9 mouse cellular contexts compared by ENCODE assay signal in genomic region chr7:126248641-126249141, GRCm38 (mm10). TPM values are rescaled to one million over a fixed set of nuclear protein-coding genes. Genes with fewer than 3 reads are reported as not detected.
DNase-seq lines count a peak whose midpoint lies in the region; ATAC-seq lines count a peak whose summit lies in the region.
"Had no signal": no experiment of that assay in that cellular context is flagged by ENCODE, and none has a peak within 500 bp of the region (broad histone marks: within the 10 kb centered on the region; RNA-seq: fewer than 3 reads in every experiment).

No protein-coding gene starts in this region.

- H3K9ac ChIP-seq in kidney, embryonic 15.5 days: no peak overlapping the region
- H3K9ac ChIP-seq in embryonic facial prominence, embryonic 15.5 days: no peak overlapping the region
- H3K9ac ChIP-seq in heart, embryonic 16.5 days (ENCODE audit: low read length): peak overlapping the region; percentile 65
- H3K9ac ChIP-seq in neural tube, embryonic 12.5 days: no peak overlapping the region

- H3K27ac ChIP-seq in kidney, embryonic 15.5 days: no peak overlapping the region
- H3K27ac ChIP-seq in embryonic facial prominence, embryonic 15.5 days (replicated peaks): no peak overlapping the region
- peak overlapping the region; percentile 28 for H3K27ac ChIP-seq in heart, embryonic 16.5 days (ENCODE audit: low read length)
- H3K27ac ChIP-seq in neural tube, embryonic 12.5 days: no peak overlapping the region

- ATAC-seq in kidney, embryonic 15.5 days (replicated peaks; ENCODE audit: low FRiP score): no peak
- ATAC-seq in embryonic facial prominence, embryonic 15.5 days (ENCODE audit: insufficient number of reproducible peaks, low FRiP score, low TSS enrichment, low read depth): no peak
- peak; percentile 34 for ATAC-seq in heart, embryonic 16.5 days (replicated peaks; ENCODE audit: extremely low read depth, insufficient read depth, low FRiP score)
- ATAC-seq in neural tube, embryonic 12.5 days (ENCODE audit: low FRiP score, low read depth): no peak
- ATAC-seq: inflammation-experienced regulatory T-cells, adult 6 months had no signal

- WGBS in kidney, embryonic 15.5 days: 46% methylated on average over 17 of the region's 17 CpGs
- 48% methylated on average over 17 of the region's 17 CpGs for WGBS in embryonic facial prominence, embryonic 15.5 days
- 25% methylated on average over 17 of the region's 17 CpGs for WGBS in heart, embryonic 16.5 days
- WGBS in neural tube, embryonic 12.5 days: 44% methylated on average over 17 of the region's 17 CpGs

- no peak overlapping the region for H3K4me3 ChIP-seq in kidney, embryonic 15.5 days (replicated peaks)
- peak overlapping the region; percentile 13; the same call in 1 of the 2 replicates for H3K4me3 ChIP-seq in embryonic facial prominence, embryonic 15.5 days (replicated peaks)
- peak overlapping the region; percentile 54 for H3K4me3 ChIP-seq in heart, embryonic 16.5 days (ENCODE audit: low read length)
- H3K4me3 ChIP-seq in neural tube, embryonic 12.5 days: no peak overlapping the region

- peaks cover 13% of the 10 kb centered on the region; the same call in 1 of the 2 replicates for H3K27me3 ChIP-seq in kidney, embryonic 15.5 days
- peaks cover 15% of the 10 kb centered on the region for H3K27me3 ChIP-seq in embryonic facial prominence, embryonic 15.5 days
- no peaks in the 10 kb centered on the region for H3K27me3 ChIP-seq in heart, embryonic 16.5 days (ENCODE audit: control insufficient read depth, insufficient read depth, low read length)
- no peaks in the 10 kb centered on the region for H3K27me3 ChIP-seq in neural tube, embryonic 12.5 days (replicated peaks)

- no peak for DNase-seq in kidney, adult 9 months
- no peak for DNase-seq in adrenal gland, adult 8-10 months
- no peak for DNase-seq in adrenal gland, postnatal 14 days
- DNase-seq: thymus, postnatal 25 days had no signal

- no peaks in the 10 kb centered on the region for H3K36me3 ChIP-seq in kidney, embryonic 15.5 days
- no peaks in the 10 kb centered on the region for H3K36me3 ChIP-seq in embryonic facial prominence, embryonic 15.5 days
- H3K36me3 ChIP-seq in heart, embryonic 16.5 days (ENCODE audit: control insufficient read depth, insufficient read depth): no peaks in the 10 kb centered on the region
- no peaks in the 10 kb centered on the region for H3K36me3 ChIP-seq in neural tube, embryonic 12.5 days

- peaks cover 9% of the 10 kb centered on the region; the same call in 1 of the 2 replicates for H3K4me1 ChIP-seq in kidney, embryonic 15.5 days
- H3K4me1 ChIP-seq in embryonic facial prominence, embryonic 15.5 days: peaks cover 8% of the 10 kb centered on the region; the same call in 1 of the 2 replicates
- peaks cover 23% of the 10 kb centered on the region for H3K4me1 ChIP-seq in heart, embryonic 16.5 days (ENCODE audit: control insufficient read depth, insufficient read depth, low read length)
- H3K4me1 ChIP-seq in neural tube, embryonic 12.5 days: 0 out of 2 replicates have a peak, but pooled peaks cover 7% of the 10 kb centered on the region

- 0 out of 2 replicates have a peak overlapping the region, but pooled peaks have one; percentile 18 for H3K4me2 ChIP-seq in kidney, embryonic 15.5 days
- H3K4me2 ChIP-seq in embryonic facial prominence, embryonic 15.5 days (replicated peaks): no peak overlapping the region
- peak overlapping the region; percentile 58 for H3K4me2 ChIP-seq in heart, embryonic 16.5 days (ENCODE audit: low read depth, low read length)
- H3K4me2 ChIP-seq in neural tube, embryonic 12.5 days (replicated peaks): peak overlapping the region; percentile 21; the same call in 1 of the 2 replicates

- no peaks in the 10 kb centered on the region for H3K9me3 ChIP-seq in kidney, embryonic 15.5 days (replicated peaks)
- H3K9me3 ChIP-seq in embryonic facial prominence, embryonic 15.5 days (replicated peaks): no peaks in the 10 kb centered on the region
- H3K9me3 ChIP-seq in heart, embryonic 16.5 days (replicated peaks; ENCODE audit: control insufficient read depth, low read length): no peaks in the 10 kb centered on the region
- H3K9me3 ChIP-seq in neural tube, embryonic 12.5 days: no peaks in the 10 kb centered on the region

RNA-seq across cellular contexts. Expression of gene Sbk1, which starts 23.7 kb away (rescaled TPM):
- polyA plus RNA-seq in kidney, embryonic 15.5 days (2015; fragmentation: Nextera tagmentation; extraction: Ambion mirVana): 31.5 and 33.1 TPM in 2 replicates
- 36.0 and 40.1 TPM in 2 replicates for polyA plus RNA-seq in embryonic facial prominence, embryonic 15.5 days (2015; fragmentation: Nextera tagmentation; extraction: Ambion mirVana)
- 12.1 and 13.6 TPM in 2 replicates for polyA plus RNA-seq in heart, embryonic 16.5 days (2015; fragmentation: Nextera tagmentation; extraction: Ambion mirVana)
- 322 and 342 TPM in 2 replicates for polyA plus RNA-seq in neural tube, embryonic 12.5 days (2016; fragmentation: Nextera tagmentation; extraction: Ambion mirVana)
- total RNA-seq in adrenal gland, adult 8-10 months (2022): 100 to 1,000 TPM in 2 of 4 experiments, 10 to 100 TPM in 2; 32.4 to 142 (median 75.6) TPM
- 45.1 and 50.2 TPM in 2 replicates for total RNA-seq in adrenal gland, postnatal 14 days (2021)

RNA-seq across cellular contexts. Expression of gene Xpo6, which starts 48.4 kb away (rescaled TPM):
- polyA plus RNA-seq in kidney, embryonic 15.5 days (2015; fragmentation: Nextera tagmentation; extraction: Ambion mirVana): 48.5 and 54.7 TPM in 2 replicates
- 51.5 and 52.1 TPM in 2 replicates for polyA plus RNA-seq in embryonic facial prominence, embryonic 15.5 days (2015; fragmentation: Nextera tagmentation; extraction: Ambion mirVana)
- polyA plus RNA-seq in heart, embryonic 16.5 days (2015; fragmentation: Nextera tagmentation; extraction: Ambion mirVana): 27.6 and 31.5 TPM in 2 replicates
- polyA plus RNA-seq in neural tube, embryonic 12.5 days (2016; fragmentation: Nextera tagmentation; extraction: Ambion mirVana): 66.6 and 75.4 TPM in 2 replicates
- 100 to 1,000 TPM in 3 of 4 experiments, 10 to 100 TPM in 1; 96.9 to 142 (median 114) TPM for total RNA-seq in adrenal gland, adult 8-10 months (2022)
- total RNA-seq in adrenal gland, postnatal 14 days (2021): 77.8 and 97.1 TPM in 2 replicates

Comparison
In these comparisons a context has a peak if more than half of its experiments do, and no peak if none do; other contexts are left out.
1. H3K4me3 ChIP-seq: peak in embryonic facial prominence, embryonic 15.5 days (single experiment) and heart, embryonic 16.5 days (single experiment); none in kidney, embryonic 15.5 days (single experiment) and neural tube, embryonic 12.5 days (single experiment).